Mouse (Mus musculus): ENCODE data around the gene Timm8a2. TPM values are rescaled to one million over a fixed set of nuclear protein-coding genes. Genes with fewer than 3 reads are reported as not detected.

Gene Timm8a2
- polyA plus RNA-seq, 1 experiment from 2014 or later = not detected

DNA sequence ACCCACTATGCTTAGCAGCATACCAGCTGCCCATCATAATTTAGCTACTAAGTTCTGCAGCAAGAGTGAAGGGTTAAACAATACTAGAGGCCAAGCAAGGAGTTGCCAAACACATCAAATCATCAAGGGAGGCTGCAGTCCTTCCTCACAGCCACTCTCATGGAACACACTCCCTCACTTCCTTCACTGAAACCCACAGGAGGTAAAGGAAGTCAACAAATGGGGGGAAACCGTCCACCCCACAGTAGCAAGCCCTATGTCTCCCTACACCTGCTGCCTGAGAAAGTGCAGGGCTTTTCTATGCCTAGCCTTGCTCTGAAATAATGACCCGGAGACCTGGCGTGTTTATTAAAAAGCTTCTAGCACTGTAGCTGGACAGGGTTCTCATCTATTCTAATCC is 35.5 kb downstream of the Timm8a2 start:
- 75% methylated on average over 3 of the region's 3 CpGs for WGBS

DNA sequence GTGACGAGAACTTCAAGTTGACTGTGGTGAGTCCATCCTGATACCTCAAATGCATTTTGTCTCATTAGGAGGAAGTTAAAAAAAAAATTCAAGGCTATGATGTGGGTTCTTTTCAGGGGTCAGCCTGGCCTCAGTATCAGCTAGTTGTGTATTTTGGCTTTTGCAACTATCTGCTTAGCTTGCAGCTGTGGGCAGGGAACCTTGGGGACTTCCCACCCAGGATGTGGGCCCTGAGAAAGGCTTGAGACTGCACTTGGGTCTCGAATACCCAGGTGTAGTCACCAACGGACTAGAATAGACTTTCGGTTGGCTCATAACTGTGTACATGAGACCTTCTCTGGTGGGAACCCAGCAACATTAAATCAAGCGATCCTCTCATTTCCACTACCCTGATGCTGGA is 38.9 kb downstream of the Timm8a2 start:
- no peak overlapping the region for H3K4me2 ChIP-seq (ENCODE audit: low read depth)
- 91% methylated on average over 5 of the region's 5 CpGs for WGBS
- H3K4me1 ChIP-seq (ENCODE audit: control insufficient read depth, insufficient read depth, low read length) = no peaks in the 10 kb centered on the region
- ATAC-seq (ENCODE audit: insufficient read depth, low FRiP score, low TSS enrichment) (no peak), DNase-seq (ENCODE audit: low spot score) (no peak)
- no peak overlapping the region for H3K4me3 ChIP-seq (ENCODE audit: low read depth, low read length)
- no peaks in the 10 kb centered on the region for H3K27me3 ChIP-seq (ENCODE audit: control insufficient read depth, insufficient read depth, low read length)
- no peak overlapping the region for H3K27ac ChIP-seq (ENCODE audit: low read depth, low read length)
- no peak overlapping the region for H3K9ac ChIP-seq (ENCODE audit: low read length)
- H3K9me3 ChIP-seq (ENCODE audit: control insufficient read depth, low read length) = no peaks in the 10 kb centered on the region
- H3K36me3 ChIP-seq (ENCODE audit: control insufficient read depth, insufficient read depth, low read length) = no peaks in the 10 kb centered on the region

More for the DNA sequence above, 35.5 kb downstream of the Timm8a2 start:
- DNase-seq (ENCODE audit: low spot score) (no peak), ATAC-seq (ENCODE audit: insufficient read depth, low FRiP score, low TSS enrichment) (no peak)
- Histone ChIP-seq H3K36me3 (ENCODE audit: control insufficient read depth, insufficient read depth, low read length) (no peaks in the 10 kb centered on the region), H3K9me3 (ENCODE audit: control insufficient read depth, low read length) (no peaks in the 10 kb centered on the region), H3K4me3 (ENCODE audit: low read depth, low read length) (no peak overlapping the region), H3K9ac (ENCODE audit: low read length) (no peak overlapping the region), H3K4me1 (ENCODE audit: control insufficient read depth, insufficient read depth, low read length) (no peaks in the 10 kb centered on the region), H3K27me3 (ENCODE audit: control insufficient read depth, insufficient read depth, low read length) (no peaks in the 10 kb centered on the region), H3K4me2 (ENCODE audit: low read depth) (no peak overlapping the region), H3K27ac (ENCODE audit: low read depth, low read length) (no peak overlapping the region)

DNA sequence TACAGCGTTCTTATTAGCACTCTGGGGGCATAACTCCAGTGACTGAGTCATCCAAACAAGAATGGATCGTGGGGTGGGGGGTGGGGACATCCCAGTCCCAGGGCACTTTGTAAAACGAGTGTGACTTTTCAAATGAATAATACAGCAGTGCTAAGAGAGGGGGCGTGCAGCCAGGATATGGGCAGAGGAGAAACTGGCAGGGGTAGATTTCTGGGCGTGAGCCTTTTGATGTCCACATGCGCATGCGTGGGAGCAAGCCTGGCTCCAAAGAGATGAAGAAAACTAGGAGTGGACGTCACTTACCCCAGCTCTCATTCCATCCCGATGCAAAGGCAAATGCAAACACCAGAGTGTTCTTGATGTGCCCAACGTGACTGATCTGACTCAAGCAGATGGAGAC is 39.9 kb downstream of the Timm8a2 start:
- Histone ChIP-seq H3K9me3 (ENCODE audit: control insufficient read depth, low read length) (no peaks in the 10 kb centered on the region), H3K27ac (ENCODE audit: low read depth, low read length) (no peak overlapping the region), H3K36me3 (ENCODE audit: control insufficient read depth, insufficient read depth, low read length) (no peaks in the 10 kb centered on the region), H3K9ac (ENCODE audit: low read length) (no peak overlapping the region), H3K4me3 (ENCODE audit: low read depth, low read length) (no peak overlapping the region), H3K27me3 (ENCODE audit: control insufficient read depth, insufficient read depth, low read length) (no peaks in the 10 kb centered on the region), H3K4me1 (ENCODE audit: control insufficient read depth, insufficient read depth, low read length) (no peaks in the 10 kb centered on the region), H3K4me2 (ENCODE audit: low read depth) (no peak overlapping the region)
- no peak for DNase-seq (ENCODE audit: low spot score)
- WGBS = 77% methylated on average over 10 of the region's 10 CpGs
- no peak for ATAC-seq (ENCODE audit: insufficient read depth, low FRiP score, low TSS enrichment)

DNA sequence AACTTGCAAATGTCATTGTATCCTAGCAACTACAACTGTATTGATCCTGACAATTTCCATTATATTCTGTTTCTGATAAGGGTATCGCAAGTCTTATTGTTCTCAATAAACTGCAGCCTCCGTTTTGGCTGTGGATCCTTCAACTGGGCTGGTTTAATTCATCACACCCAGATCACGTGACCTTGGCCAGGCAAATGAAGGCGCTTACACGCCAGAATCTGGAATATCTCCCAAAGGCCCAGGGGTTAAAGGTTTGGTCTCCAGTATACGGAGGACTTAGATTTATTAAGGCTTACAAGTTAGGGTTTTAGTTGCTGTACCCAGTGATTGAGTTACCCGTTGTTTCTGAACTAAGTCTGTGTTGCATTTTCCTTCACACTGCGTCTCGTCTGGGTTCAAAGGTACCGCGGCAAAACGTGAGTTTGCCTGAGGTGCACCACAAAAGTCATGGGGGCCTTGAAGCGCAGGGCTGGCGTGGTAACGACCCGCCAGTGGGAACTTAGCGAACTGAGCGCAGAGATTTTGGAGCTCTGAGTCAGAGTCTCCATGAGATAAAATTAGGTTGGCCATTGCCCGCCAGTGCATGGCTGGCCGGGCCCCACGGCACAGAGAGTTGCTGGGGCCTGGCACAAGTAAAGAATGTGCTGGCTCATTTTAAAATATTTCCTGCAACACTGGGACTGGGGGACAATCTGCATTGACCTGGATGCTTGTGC is 41.2 kb downstream of the Timm8a2 start:
- H3K4me3 ChIP-seq (ENCODE audit: low read depth, low read length) = no peak overlapping the region
- WGBS = 88% methylated on average over 21 of the region's 21 CpGs
- no peak overlapping the region for H3K4me2 ChIP-seq (ENCODE audit: low read depth)
- DNase-seq (ENCODE audit: low spot score) (no peak), ATAC-seq (ENCODE audit: insufficient read depth, low FRiP score, low TSS enrichment) (no peak)
- no peak overlapping the region for H3K27ac ChIP-seq (ENCODE audit: low read depth, low read length)
- H3K4me1 ChIP-seq (ENCODE audit: control insufficient read depth, insufficient read depth, low read length) = no peaks in the 10 kb centered on the region
- no peaks in the 10 kb centered on the region for H3K9me3 ChIP-seq (ENCODE audit: control insufficient read depth, low read length)
- no peak overlapping the region for H3K9ac ChIP-seq (ENCODE audit: low read length)
- H3K36me3 ChIP-seq (ENCODE audit: control insufficient read depth, insufficient read depth, low read length) = no peaks in the 10 kb centered on the region
- H3K27me3 ChIP-seq (ENCODE audit: control insufficient read depth, insufficient read depth, low read length) = no peaks in the 10 kb centered on the region

DNA sequence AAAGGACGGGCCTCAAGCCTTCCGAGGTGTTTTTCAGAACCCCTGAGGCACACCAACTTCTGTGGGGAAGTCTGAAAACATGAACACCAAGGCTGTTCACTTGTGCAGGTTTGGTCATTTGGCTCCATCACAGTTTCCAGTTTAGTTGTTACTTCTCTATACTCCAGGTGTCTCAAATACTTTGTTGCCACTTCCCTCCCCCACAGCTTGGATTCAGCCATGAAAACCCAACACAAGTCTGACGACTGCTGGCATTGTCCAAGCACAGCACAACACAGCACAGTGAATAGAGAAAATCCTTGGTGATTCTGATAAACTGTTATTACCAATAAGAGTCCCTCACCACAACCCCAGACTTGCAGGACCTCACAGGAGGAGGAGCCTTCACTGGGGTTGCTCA is 42.5 kb downstream of the Timm8a2 start:
- ATAC-seq (ENCODE audit: insufficient read depth, low FRiP score, low TSS enrichment) (no peak), DNase-seq (ENCODE audit: low spot score) (no peak)
- Histone ChIP-seq H3K9me3 (ENCODE audit: control insufficient read depth, low read length) (no peaks in the 10 kb centered on the region), H3K4me3 (ENCODE audit: low read depth, low read length) (no peak overlapping the region), H3K4me2 (ENCODE audit: low read depth) (no peak overlapping the region), H3K27me3 (ENCODE audit: control insufficient read depth, insufficient read depth, low read length) (no peaks in the 10 kb centered on the region), H3K9ac (ENCODE audit: low read length) (no peak overlapping the region), H3K27ac (ENCODE audit: low read depth, low read length) (no peak overlapping the region), H3K36me3 (ENCODE audit: control insufficient read depth, insufficient read depth, low read length) (no peaks in the 10 kb centered on the region), H3K4me1 (ENCODE audit: control insufficient read depth, insufficient read depth, low read length) (no peaks in the 10 kb centered on the region)
- WGBS = 80% methylated on average over 3 of the region's 3 CpGs

DNA sequence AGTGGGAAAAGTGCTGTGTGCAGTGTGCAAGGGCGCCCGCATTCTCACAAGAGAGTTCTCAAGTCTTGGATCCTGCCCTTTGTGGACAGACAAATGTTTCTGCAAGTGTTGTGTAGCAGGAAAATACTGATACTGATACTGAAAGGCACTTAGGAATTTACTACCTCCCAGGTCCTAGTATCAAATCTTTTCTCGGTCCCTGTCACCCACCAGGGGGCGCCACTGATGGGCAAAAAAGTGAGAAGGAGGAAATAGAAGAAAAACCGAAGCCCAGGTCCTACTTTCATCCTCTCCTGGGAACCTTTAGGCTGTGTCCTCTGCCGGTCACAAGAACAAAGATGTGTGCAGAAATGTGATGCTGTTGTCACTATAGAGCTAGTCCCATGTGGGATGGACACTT is 45.0 kb downstream of the Timm8a2 start:
- ATAC-seq (ENCODE audit: insufficient read depth, low FRiP score, low TSS enrichment) (no peak), DNase-seq (ENCODE audit: low spot score) (peak; percentile 44)
- Histone ChIP-seq H3K36me3 (ENCODE audit: control insufficient read depth, insufficient read depth, low read length) (no peaks in the 10 kb centered on the region), H3K4me2 (ENCODE audit: low read depth) (no peak overlapping the region), H3K9ac (ENCODE audit: low read length) (no peak overlapping the region), H3K27ac (ENCODE audit: low read depth, low read length) (no peak overlapping the region), H3K9me3 (ENCODE audit: control insufficient read depth, low read length) (no peaks in the 10 kb centered on the region), H3K4me1 (ENCODE audit: control insufficient read depth, insufficient read depth, low read length) (no peaks in the 10 kb centered on the region), H3K27me3 (ENCODE audit: control insufficient read depth, insufficient read depth, low read length) (no peaks in the 10 kb centered on the region), H3K4me3 (ENCODE audit: low read depth, low read length) (no peak overlapping the region)
- 52% methylated on average over 6 of the region's 6 CpGs for WGBS

DNA sequence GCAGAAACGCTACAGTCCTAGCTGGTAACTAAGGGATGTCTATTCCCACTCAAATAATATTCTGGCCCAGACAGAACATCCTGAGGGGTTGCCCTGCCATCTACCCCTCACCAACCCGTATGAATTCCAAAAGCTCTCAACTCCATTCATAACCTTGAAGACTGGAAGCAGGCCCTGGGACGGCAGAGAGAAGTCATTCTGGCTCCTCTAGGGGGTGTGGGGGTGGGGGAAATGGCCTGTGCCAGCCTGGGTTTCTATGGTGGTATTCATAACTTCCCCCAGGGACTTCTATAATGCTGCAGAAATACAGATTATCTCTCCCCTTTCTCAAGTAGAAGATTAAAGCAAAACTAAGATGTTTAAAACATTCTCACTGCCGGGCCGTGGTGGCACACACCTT is 45.4 kb downstream of the Timm8a2 start:
- Histone ChIP-seq H3K4me1 (ENCODE audit: control insufficient read depth, insufficient read depth, low read length) (no peaks in the 10 kb centered on the region), H3K9me3 (ENCODE audit: control insufficient read depth, low read length) (no peaks in the 10 kb centered on the region), H3K27ac (ENCODE audit: low read depth, low read length) (no peak overlapping the region), H3K36me3 (ENCODE audit: control insufficient read depth, insufficient read depth, low read length) (no peaks in the 10 kb centered on the region), H3K4me3 (ENCODE audit: low read depth, low read length) (no peak overlapping the region), H3K27me3 (ENCODE audit: control insufficient read depth, insufficient read depth, low read length) (no peaks in the 10 kb centered on the region), H3K4me2 (ENCODE audit: low read depth) (no peak overlapping the region), H3K9ac (ENCODE audit: low read length) (no peak overlapping the region)
- ATAC-seq (ENCODE audit: insufficient read depth, low FRiP score, low TSS enrichment) = no peak
- 88% methylated on average over 5 of the region's 5 CpGs for WGBS
- DNase-seq (ENCODE audit: low spot score) = no peak

DNA sequence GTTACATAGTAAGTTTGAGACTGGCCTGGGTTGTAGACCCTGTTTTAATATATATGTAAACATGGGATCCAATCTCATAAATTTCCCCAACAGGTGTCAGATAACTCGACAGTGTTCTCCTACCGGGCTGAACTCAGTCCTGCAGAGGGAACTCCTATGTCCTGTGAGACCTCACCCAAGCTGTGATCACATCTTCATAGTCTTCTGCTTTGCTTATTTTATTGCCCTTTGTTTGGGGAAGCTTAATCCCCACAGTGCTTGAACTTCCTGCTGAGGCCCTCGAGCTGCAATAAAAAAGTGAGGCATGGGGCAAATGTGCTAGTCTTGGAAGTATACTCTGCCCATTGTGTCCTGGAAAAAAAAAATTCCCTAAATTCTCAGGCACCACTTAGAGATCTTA is 46.8 kb downstream of the Timm8a2 start:
- ATAC-seq (ENCODE audit: insufficient read depth, low FRiP score, low TSS enrichment) = no peak
- no peaks in the 10 kb centered on the region for H3K9me3 ChIP-seq (ENCODE audit: control insufficient read depth, low read length)
- WGBS = 56% methylated on average over 3 of the region's 3 CpGs

DNA sequence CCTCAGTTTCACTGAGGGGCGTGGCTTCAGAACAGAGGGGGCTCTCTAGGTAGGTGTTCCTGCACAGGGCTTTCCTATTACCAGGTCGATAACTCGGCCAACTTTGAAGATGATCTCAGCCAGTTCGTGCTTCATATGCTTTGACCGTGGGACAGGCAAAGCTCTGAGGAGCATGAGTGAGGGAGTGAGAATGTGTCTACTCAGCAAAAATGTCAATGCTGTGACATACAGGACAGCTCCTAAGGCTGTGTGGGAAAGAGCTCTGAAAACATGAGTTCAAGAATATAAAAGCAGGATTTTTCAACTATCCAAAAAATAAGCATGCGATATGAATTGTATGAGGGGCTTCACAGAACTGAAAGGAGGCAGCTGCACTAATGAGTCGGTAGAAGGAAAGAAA is 49.0 kb downstream of the Timm8a2 start:
- H3K4me2 ChIP-seq (ENCODE audit: low read depth) = no peak overlapping the region
- no peak overlapping the region for H3K9ac ChIP-seq (ENCODE audit: low read length)
- no peaks in the 10 kb centered on the region for H3K9me3 ChIP-seq (ENCODE audit: control insufficient read depth, low read length)
- WGBS = 89% methylated on average over 7 of the region's 7 CpGs
- no peak overlapping the region for H3K4me3 ChIP-seq (ENCODE audit: low read depth, low read length)
- no peaks in the 10 kb centered on the region for H3K27me3 ChIP-seq (ENCODE audit: control insufficient read depth, insufficient read depth, low read length)
- no peaks in the 10 kb centered on the region for H3K4me1 ChIP-seq (ENCODE audit: control insufficient read depth, insufficient read depth, low read length)
- H3K36me3 ChIP-seq (ENCODE audit: control insufficient read depth, insufficient read depth, low read length) = no peaks in the 10 kb centered on the region
- DNase-seq (ENCODE audit: low spot score) (no peak), ATAC-seq (ENCODE audit: insufficient read depth, low FRiP score, low TSS enrichment) (no peak)
- H3K27ac ChIP-seq (ENCODE audit: low read depth, low read length) = no peak overlapping the region

More for the DNA sequence above, 46.8 kb downstream of the Timm8a2 start:
- Histone ChIP-seq H3K4me2 (ENCODE audit: low read depth) (no peak overlapping the region), H3K4me3 (ENCODE audit: low read depth, low read length) (no peak overlapping the region), H3K27me3 (ENCODE audit: control insufficient read depth, insufficient read depth, low read length) (no peaks in the 10 kb centered on the region), H3K27ac (ENCODE audit: low read depth, low read length) (no peak overlapping the region), H3K4me1 (ENCODE audit: control insufficient read depth, insufficient read depth, low read length) (no peaks in the 10 kb centered on the region), H3K36me3 (ENCODE audit: control insufficient read depth, insufficient read depth, low read length) (no peaks in the 10 kb centered on the region), H3K9ac (ENCODE audit: low read length) (no peak overlapping the region)
- no peak for DNase-seq (ENCODE audit: low spot score)

Data from neural tube, embryonic 11.5 days (tissue).